Mouse (Mus musculus) heart, embryonic 14.5 days (tissue): ENCODE data around the gene Gdf7. TPM values are rescaled to one million over a fixed set of nuclear protein-coding genes. Genes with fewer than 3 reads are reported as not detected.

ENCODE experiments used
- ATAC-seq: fragments of 200-750 bp; cut with Nextera tagmentation; 2 replicates; pipeline ENCODE4 v1.8.0; 2017; ENCODE audit warnings: low read depth, moderate TSS enrichment; ENCODE audit not compliant: insufficient number of reproducible peaks, insufficient read depth, low FRiP score
- H3K27ac ChIP-seq, 2 experiments: fragments of 200-500 bp in 1 of 2; fragments of 300-500 bp in 1 of 2; sonication (generic) in 1 of 2; replicated peaks in 1 of 2; 2 replicates each; pipeline ENCODE4 v1.5.1; 2012 to 2014; ENCODE audit warnings: low read depth in 2 of 2, low read length in 2 of 2, control low read depth in 1 of 2, mild to moderate bottlenecking in 1 of 2, mixed read lengths in 1 of 2; ENCODE audit not compliant: control insufficient read depth in 1 of 2, insufficient read depth in 1 of 2
- H3K27me3 ChIP-seq: fragments of 300-500 bp; sonication (generic); 2 replicates; pipeline ENCODE4 v1.6.1; 2014; ENCODE audit warnings: mild to moderate bottlenecking, low read length, control low read depth; ENCODE audit not compliant: control insufficient read depth, insufficient read depth
- H3K36me3 ChIP-seq: fragments of 300-500 bp; sonication (generic); 2 replicates; pipeline ENCODE4 v1.6.1; 2014; ENCODE audit warnings: mild to moderate bottlenecking, control low read depth, low read length, mixed read lengths; ENCODE audit not compliant: control insufficient read depth, insufficient read depth
- H3K4me1 ChIP-seq, 2 experiments: fragments of 200-500 bp in 1 of 2; fragments of 300-500 bp in 1 of 2; sonication (generic) in 1 of 2; 2 replicates each; pipeline ENCODE4 v1.6.1; 2012 to 2014; ENCODE audit warnings: low read length in 2 of 2, control low read depth in 1 of 2, mixed read lengths in 1 of 2; ENCODE audit not compliant: control insufficient read depth in 2 of 2, insufficient read depth in 2 of 2
- H3K4me2 ChIP-seq: fragments of 300-500 bp; sonication (generic); 2 replicates; pipeline ENCODE4 v1.6.1; 2014; ENCODE audit warnings: mild to moderate bottlenecking, low read length
- H3K4me3 ChIP-seq, 2 experiments: fragments of 200-500 bp in 1 of 2; fragments of 300-500 bp in 1 of 2; sonication (generic) in 1 of 2; 2 replicates each; pipeline ENCODE4 v1.5.1; 2012 to 2014; ENCODE audit warnings: low read length in 2 of 2, mild to moderate bottlenecking in 2 of 2, control low read depth in 1 of 2, low read depth in 1 of 2, moderate library complexity in 1 of 2; ENCODE audit not compliant: control insufficient read depth in 1 of 2, insufficient read depth in 1 of 2
- H3K9ac ChIP-seq: fragments of 300-500 bp; sonication (generic); 2 replicates; pipeline ENCODE4 v1.6.1; 2014; ENCODE audit warnings: mild to moderate bottlenecking, low read length
- H3K9me3 ChIP-seq: fragments of 300-500 bp; sonication (generic); 2 replicates; pipeline ENCODE4 v1.6.1; 2016; ENCODE audit warnings: low read length, control low read depth; ENCODE audit not compliant: control insufficient read depth
- WGBS: fragments of 180-500 bp; shearing (Covaris S2); extraction: QIAGEN DNeasy Blood & Tissue Kit; methylation state at CpG from one replicate; pipeline ENCODE4 v1.1.7; 2014; 5-methylcytosine and 5-hydroxymethylcytosine counted together
- polyA plus RNA-seq: library from polyadenylated mRNA; unstranded; fragments of >200 nt; fragmentation: Nextera tagmentation; extraction: Ambion mirVana; gene quantifications from 2 replicates; pipeline ENCODE4 v1.2.1, GENCODE M21; 2014

The Gdf7 gene
- not detected in 2 replicates for polyA plus RNA-seq

GRCm38 (mm10) chr12:8301841-8302431 is at the start of gene Gdf7:
Gene Gdf7, minus strand, starts transcription at chr12:8301954.
- H3K4me3 ChIP-seq: peak within 1 kb of the TSS; percentile 34 to 57
- ATAC-seq: no peak
- WGBS: 2% methylated on average over 46 of the region's 53 CpGs
- H3K9ac ChIP-seq: peak within 1 kb of the TSS; percentile 64
- H3K27me3 ChIP-seq: peaks cover 92% of the 10 kb centered on the region
- no peaks in the 10 kb centered on the region for H3K9me3 ChIP-seq
- peaks cover 10 to 28% of the 10 kb centered on the region in 2 experiments for H3K4me1 ChIP-seq
- no peak within 1 kb of the TSS for H3K27ac ChIP-seq
- peak within 1 kb of the TSS; percentile 89 for H3K4me2 ChIP-seq
- no peaks in the 10 kb centered on the region for H3K36me3 ChIP-seq

GRCm38 (mm10) chr12:8351025-8351903 is 49.5 kb upstream of the Gdf7 start:
- Histone ChIP-seq H3K4me2 (no peak overlapping the region), H3K27me3 (no peaks in the 10 kb centered on the region), H3K9me3 (no peaks in the 10 kb centered on the region), H3K27ac (0 out of 4 replicates have a peak overlapping the region, but pooled peaks of 1 of the 2 experiments have one; percentile 18), H3K4me3 (no peak overlapping the region), H3K9ac (no peak overlapping the region), H3K36me3 (no peaks in the 10 kb centered on the region), H3K4me1 (peaks cover 4 to 11% of the 10 kb centered on the region in 2 experiments; a peak in 2 of 4 replicates)
- WGBS: 33% methylated on average over 4 of the region's 4 CpGs
- no peak for ATAC-seq

GRCm38 (mm10) chr12:8348733-8349513 is 47.2 kb upstream of the Gdf7 start:
- Histone ChIP-seq H3K4me1 (peaks cover 11 to 25% of the 10 kb centered on the region in 2 experiments; a peak in 3 of 4 replicates), H3K27me3 (no peaks in the 10 kb centered on the region), H3K9ac (no peak overlapping the region), H3K27ac (no peak overlapping the region), H3K4me3 (no peak overlapping the region), H3K36me3 (no peaks in the 10 kb centered on the region), H3K4me2 (no peak overlapping the region), H3K9me3 (no peaks in the 10 kb centered on the region)
- ATAC-seq: no peak
- WGBS: 66% methylated on average over 9 of the region's 9 CpGs

GRCm38 (mm10) chr12:8347746-8348462 is 46.1 kb upstream of the Gdf7 start:
- no peak overlapping the region for H3K4me2 ChIP-seq
- 75% methylated on average over 8 of the region's 8 CpGs for WGBS
- H3K9ac ChIP-seq: no peak overlapping the region
- peaks cover 11 to 25% of the 10 kb centered on the region in 2 experiments; a peak in 3 of 4 replicates for H3K4me1 ChIP-seq
- ATAC-seq: no peak
- H3K36me3 ChIP-seq: peaks cover 5% of the 10 kb centered on the region
- H3K27ac ChIP-seq: no peak overlapping the region
- no peaks in the 10 kb centered on the region for H3K27me3 ChIP-seq
- no peak overlapping the region for H3K4me3 ChIP-seq
- no peaks in the 10 kb centered on the region for H3K9me3 ChIP-seq

GRCm38 (mm10) chr12:8345539-8345938 is 43.8 kb upstream of the Gdf7 start:
- no peak overlapping the region for H3K9ac ChIP-seq
- 91% methylated on average over 5 of the region's 5 CpGs for WGBS

GRCm38 (mm10) chr12:8344897-8345296 is 43.1 kb upstream of the Gdf7 start:
- 41% methylated on average over 9 of the region's 9 CpGs for WGBS
- Histone ChIP-seq H3K4me3 (no peak overlapping the region), H3K36me3 (peaks cover 27% of the 10 kb centered on the region), H3K27ac (peak overlapping the region; percentile 54 to 69), H3K9ac (peak overlapping the region; percentile 11; the same call in 1 of the 2 replicates), H3K9me3 (no peaks in the 10 kb centered on the region), H3K27me3 (no peaks in the 10 kb centered on the region), H3K4me1 (peaks cover 13 to 24% of the 10 kb centered on the region in 2 experiments; a peak in 3 of 4 replicates), H3K4me2 (no peak overlapping the region)
- ATAC-seq: peak; percentile 49

More at GRCm38 (mm10) chr12:8345539-8345938, 43.8 kb upstream of the Gdf7 start:
- Histone ChIP-seq H3K4me2 (no peak overlapping the region), H3K27ac (peak overlapping the region; percentile 52 to 69), H3K4me3 (no peak overlapping the region), H3K4me1 (peaks cover 11 to 21% of the 10 kb centered on the region in 2 experiments; a peak in 3 of 4 replicates), H3K36me3 (peaks cover 24% of the 10 kb centered on the region), H3K9me3 (no peaks in the 10 kb centered on the region), H3K27me3 (no peaks in the 10 kb centered on the region)
- no peak for ATAC-seq
